Mouse (Mus musculus) testis, adult 2 months (tissue): ENCODE measurements around the gene Cnnm4. TPM values are rescaled to one million over a fixed set of nuclear protein-coding genes. Genes with fewer than 3 reads are reported as not detected.

Experiments
- H3K27ac ChIP-seq: fragments of 200-500 bp; 2 replicates; pipeline ENCODE4 v1.5.1; 2012; ENCODE audit warnings: low read depth, low read length; ENCODE audit not compliant: control insufficient read depth, insufficient read depth
- H3K27me3 ChIP-seq: fragments of 200-500 bp; 2 replicates; pipeline ENCODE4 v1.6.1; 2012; ENCODE audit warnings: mild to moderate bottlenecking, low read length, moderate library complexity; ENCODE audit not compliant: control insufficient read depth, insufficient read depth
- H3K36me3 ChIP-seq: fragments of 200-500 bp; 2 replicates; pipeline ENCODE4 v1.6.1; 2012; ENCODE audit warnings: mild to moderate bottlenecking, low read length; ENCODE audit not compliant: control insufficient read depth, insufficient read depth
- H3K4me1 ChIP-seq: fragments of 200-500 bp; 2 replicates; pipeline ENCODE4 v1.6.1; 2012; ENCODE audit warnings: low read length; ENCODE audit not compliant: control insufficient read depth, insufficient read depth
- H3K4me3 ChIP-seq: fragments of 200-500 bp; 2 replicates; pipeline ENCODE4 v1.5.1; 2012; ENCODE audit warnings: low read depth, mild to moderate bottlenecking, low read length, moderate library complexity, mixed read lengths; ENCODE audit not compliant: control insufficient read depth
- CTCF ChIP-seq: fragments of 200-500 bp; IDR thresholded peaks from 2 replicates; pipeline ENCODE4 v1.5.1; 2012; ENCODE audit warnings: low read depth, mild to moderate bottlenecking, inconsistent platforms, low read length, moderate library complexity; ENCODE audit not compliant: control insufficient read depth, insufficient read depth, insufficient replicate concordance
- POLR2A ChIP-seq: fragments of 200-500 bp; IDR thresholded peaks from 2 replicates; pipeline ENCODE4 v1.6.1; 2012; ENCODE audit warnings: low read depth, mild to moderate bottlenecking, inconsistent platforms, low read length, moderate library complexity; ENCODE audit not compliant: control insufficient read depth
- polyA plus RNA-seq: library from polyadenylated mRNA; depleted of rRNA; stranded (reverse); fragments of >200 nt; gene quantifications from 2 replicates; pipeline ENCODE4 v1.2.3, GENCODE M21; 2012

Gene Cnnm4
- polyA plus RNA-seq, 1 experiment, result 14.6 TPM

DNA sequence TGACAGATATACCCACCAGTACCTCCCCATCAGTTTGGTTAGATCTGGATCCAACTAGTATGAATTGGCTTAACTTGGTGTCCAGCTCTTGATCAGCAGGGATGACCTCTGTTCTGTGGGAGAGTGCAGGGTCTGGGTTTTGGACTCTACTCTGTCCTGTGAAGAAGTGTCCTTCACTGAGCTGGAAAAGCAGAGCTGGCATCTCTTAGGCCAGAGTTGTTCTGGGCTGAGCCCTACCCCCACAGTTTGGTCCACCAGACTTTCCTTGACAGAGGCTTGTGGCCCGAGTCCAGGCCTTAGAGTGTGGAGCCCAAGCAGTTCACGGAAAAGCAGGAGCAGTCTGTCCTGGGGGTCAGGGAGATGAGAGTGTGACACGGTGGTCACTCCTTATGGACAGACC, 3.2 kb downstream of the Cnnm4 start:
- H3K36me3 ChIP-seq, result no peaks in the 10 kb centered on the region
- H3K4me3 ChIP-seq, result peak overlapping the region; percentile 87
- TF ChIP-seq CTCF (no peak), POLR2A (no peak)
- no peaks in the 10 kb centered on the region for H3K27me3 ChIP-seq
- H3K4me1 ChIP-seq, result peaks cover 16% of the 10 kb centered on the region
- no peak overlapping the region for H3K27ac ChIP-seq

DNA sequence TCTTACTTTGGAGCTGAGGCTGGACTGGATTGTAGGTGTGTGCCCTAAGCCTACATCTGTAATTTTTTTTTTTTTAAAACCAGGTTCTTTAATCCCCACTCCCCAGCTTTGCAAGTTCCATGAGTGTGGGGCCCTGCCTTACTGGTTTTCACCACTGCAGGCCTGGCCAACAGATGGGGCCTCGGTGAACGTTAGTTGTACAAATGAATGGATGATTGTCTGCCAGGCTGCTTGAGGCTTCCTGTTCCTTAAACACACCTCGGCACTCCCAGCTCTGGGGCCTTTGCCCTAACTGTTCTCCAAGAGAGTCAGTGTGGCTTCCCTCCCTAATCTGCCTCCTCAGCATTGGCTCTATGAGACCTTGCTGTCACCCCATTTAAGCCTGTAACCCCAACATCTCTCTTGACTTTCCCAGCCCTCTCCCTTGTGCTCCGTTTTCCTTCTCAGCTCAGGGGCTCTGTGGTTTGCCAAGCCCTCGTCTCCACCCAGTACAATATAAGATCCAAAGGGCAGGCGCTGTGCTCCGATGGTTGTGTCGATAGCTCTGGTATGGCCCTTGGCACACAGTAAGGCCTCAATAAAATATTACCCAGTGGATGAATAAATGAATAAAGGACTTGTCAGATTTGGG, 4.2 kb downstream of the Cnnm4 start:
- Histone ChIP-seq H3K27ac (no peak overlapping the region), H3K4me3 (no peak overlapping the region), H3K36me3 (no peaks in the 10 kb centered on the region), H3K4me1 (peaks cover 13% of the 10 kb centered on the region), H3K27me3 (no peaks in the 10 kb centered on the region)
- no peak for TF ChIP-seq POLR2A
- no peak for TF ChIP-seq CTCF

DNA sequence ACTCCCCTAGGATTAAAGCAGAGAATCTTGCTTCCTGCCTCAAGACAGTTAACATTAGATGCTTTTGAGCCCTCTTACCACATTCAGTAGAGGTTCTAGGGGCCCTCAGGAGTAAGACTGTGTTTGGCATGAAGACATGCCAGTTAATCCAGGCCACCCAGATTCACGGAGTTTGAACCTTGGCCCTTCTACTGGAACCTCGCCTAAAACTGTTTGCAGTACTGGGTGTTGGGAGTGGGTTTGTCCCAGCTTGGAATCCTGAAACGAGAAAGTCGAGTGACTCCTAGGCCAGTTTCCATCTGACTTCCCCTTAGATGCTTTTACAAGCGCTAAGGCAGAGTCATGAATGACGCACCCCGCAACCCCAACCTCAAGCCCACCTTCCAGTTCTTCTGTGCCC, 5.0 kb downstream of the Cnnm4 start:
- Histone ChIP-seq H3K4me3 (no peak overlapping the region), H3K27ac (no peak overlapping the region), H3K36me3 (no peaks in the 10 kb centered on the region), H3K4me1 (peaks cover 8% of the 10 kb centered on the region), H3K27me3 (no peaks in the 10 kb centered on the region)
- TF ChIP-seq CTCF, result no peak

DNA sequence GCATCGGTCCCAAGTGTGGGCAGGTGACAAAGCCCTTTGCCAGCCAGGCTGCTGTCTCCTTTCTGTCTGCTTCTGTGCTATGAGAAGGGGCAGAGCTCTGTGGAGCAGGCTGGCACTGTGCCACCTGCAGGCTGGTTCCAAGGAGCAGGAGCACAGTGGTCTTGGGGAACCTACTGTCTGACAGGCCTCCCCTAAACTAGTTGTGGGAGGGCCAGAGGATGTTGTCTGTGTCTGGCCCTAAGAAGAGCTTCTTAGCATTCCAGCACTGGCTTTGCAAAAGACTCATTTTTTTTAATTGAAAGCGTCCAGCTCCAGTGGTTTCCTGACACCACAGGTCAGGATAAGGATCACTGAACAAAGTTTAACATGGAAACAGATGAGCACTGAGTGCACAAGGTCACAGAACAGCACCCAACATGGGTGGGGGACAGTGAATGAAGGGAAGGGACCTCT, 6.9 kb downstream of the Cnnm4 start:
- no peaks in the 10 kb centered on the region for H3K27me3 ChIP-seq
- no peaks in the 10 kb centered on the region for H3K36me3 ChIP-seq
- no peak overlapping the region for H3K27ac ChIP-seq
- no peak overlapping the region for H3K4me3 ChIP-seq
- TF ChIP-seq POLR2A (no peak), CTCF (no peak)
- peaks cover 2% of the 10 kb centered on the region; the same call in 1 of the 2 replicates for H3K4me1 ChIP-seq

DNA sequence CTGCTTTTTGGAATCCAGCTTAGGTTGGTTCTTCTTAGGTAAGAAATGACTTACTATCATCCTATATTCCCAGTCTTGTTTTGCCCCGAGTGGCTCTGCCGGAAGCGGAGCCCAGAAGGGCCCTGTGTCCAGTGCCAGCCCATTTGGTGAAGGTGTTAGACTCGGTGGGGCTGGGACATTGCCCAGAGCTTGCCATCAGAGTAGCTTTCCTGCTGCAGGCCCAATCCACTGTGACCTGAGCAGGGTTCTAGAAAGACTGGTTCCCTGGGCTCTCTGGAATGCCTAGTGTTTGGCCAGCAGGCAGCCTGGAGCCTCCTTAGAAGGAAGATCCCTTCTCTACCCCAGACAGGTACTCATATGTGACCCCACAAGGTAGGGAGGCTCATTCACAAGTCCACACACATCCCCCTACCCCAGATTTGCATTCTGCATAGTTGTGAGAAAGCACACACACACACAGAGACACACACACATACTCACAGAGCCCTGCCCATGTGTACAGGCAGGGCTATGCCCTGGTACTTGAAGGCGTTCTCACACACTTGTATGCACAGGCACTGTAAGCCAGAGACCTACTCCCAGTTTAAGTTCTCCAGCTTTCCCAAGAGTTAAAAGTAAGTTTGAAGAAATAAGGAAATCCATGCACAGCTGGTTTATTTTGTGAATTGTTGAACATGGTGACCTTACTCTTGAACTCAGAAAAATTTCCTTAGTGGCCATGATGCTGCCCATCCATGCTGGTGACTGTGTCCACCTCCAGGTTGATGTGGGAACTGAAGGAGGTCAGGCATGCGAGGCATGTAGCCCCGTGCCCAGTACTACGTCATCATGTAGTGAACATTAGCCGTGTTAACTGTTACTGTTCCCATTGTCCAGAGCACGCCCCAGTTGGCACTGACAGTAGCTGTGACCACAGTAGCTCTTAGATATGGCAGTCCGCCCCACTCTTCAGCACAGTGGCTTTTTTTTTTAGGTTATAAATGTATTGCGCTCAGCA, 8.8 kb downstream of the Cnnm4 start:
- Histone ChIP-seq H3K36me3 (no peaks in the 10 kb centered on the region), H3K27me3 (no peaks in the 10 kb centered on the region), H3K4me1 (no peaks in the 10 kb centered on the region; the same call in 1 of the 2 replicates), H3K27ac (no peak overlapping the region), H3K4me3 (no peak overlapping the region)
- no peak for TF ChIP-seq CTCF
- TF ChIP-seq POLR2A, result no peak

DNA sequence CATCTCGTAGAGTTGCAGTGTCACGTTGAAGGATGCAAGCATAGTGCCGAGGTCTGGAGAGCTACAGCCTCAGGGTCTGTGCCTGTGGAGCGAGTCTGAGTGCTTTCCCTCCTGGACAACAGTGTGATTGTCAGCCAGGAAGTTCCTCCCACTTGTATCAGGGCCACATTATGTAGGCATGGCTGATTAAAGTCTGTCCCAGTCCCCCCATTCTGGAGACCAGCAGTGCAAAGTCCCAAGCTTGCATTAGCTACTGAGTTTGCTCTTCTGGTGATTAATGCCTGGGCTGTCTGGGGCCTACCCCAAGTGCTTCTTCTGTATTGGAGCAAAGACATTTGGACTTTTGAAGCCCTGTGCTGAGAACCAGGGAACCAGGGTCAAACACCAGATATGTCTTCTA, 12.4 kb downstream of the Cnnm4 start:
- TF ChIP-seq POLR2A, result no peak
- Histone ChIP-seq H3K4me3 (no peak overlapping the region), H3K36me3 (no peaks in the 10 kb centered on the region), H3K27me3 (no peaks in the 10 kb centered on the region), H3K4me1 (no peaks in the 10 kb centered on the region), H3K27ac (no peak overlapping the region)

DNA sequence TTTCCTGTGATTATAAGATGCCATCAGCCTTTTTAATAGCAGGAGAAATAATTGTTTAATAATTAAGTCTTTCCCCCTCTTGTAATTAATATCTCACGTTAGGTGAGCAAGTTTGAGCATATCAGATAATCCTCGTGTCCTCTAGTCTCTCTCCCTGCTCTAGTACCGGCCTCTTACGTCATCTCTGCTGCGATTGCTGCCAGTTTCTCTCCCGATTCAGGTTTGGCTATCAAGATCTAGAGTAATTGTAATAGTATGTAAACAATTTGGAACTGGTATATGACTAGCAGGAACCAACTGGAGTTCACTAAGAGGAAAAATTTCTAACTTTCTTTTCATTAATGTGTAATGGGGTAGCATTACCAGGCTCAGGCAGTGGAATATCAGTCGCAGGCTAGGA, 13.7 kb downstream of the Cnnm4 start:
- H3K4me1 ChIP-seq, result no peaks in the 10 kb centered on the region
- H3K4me3 ChIP-seq, result no peak overlapping the region
- TF ChIP-seq CTCF (no peak), POLR2A (no peak)
- H3K36me3 ChIP-seq, result no peaks in the 10 kb centered on the region
- no peaks in the 10 kb centered on the region for H3K27me3 ChIP-seq
- H3K27ac ChIP-seq, result no peak overlapping the region

DNA sequence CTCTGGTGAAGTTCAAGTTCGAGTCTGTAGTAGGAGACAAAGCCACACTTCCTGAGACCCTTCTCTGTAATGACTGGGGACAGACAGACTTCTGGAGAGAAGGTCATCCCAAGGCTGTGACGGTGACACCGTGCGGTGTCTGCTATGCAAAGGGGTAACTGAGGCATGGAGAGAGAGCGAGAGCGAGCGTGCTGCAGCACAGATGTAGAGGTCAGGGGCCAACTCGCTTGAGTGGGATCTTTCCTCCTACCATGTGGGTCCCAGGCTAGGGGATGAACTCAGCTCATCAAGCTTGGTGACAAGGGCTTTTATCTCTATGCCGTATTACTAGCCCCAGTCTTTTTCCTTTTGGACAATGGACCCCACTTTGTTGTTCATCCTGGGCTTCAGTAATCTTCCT, 15.7 kb downstream of the Cnnm4 start:
- TF ChIP-seq CTCF (no peak), POLR2A (no peak)
- no peaks in the 10 kb centered on the region for H3K27me3 ChIP-seq
- no peaks in the 10 kb centered on the region for H3K36me3 ChIP-seq
- H3K4me3 ChIP-seq, result no peak overlapping the region
- H3K27ac ChIP-seq, result no peak overlapping the region
- no peaks in the 10 kb centered on the region for H3K4me1 ChIP-seq
